Mouse (Mus musculus) adrenal gland, postnatal 0 days (tissue): ENCODE results near the gene Pou2f2. TPM values are rescaled to one million over a fixed set of nuclear protein-coding genes. Genes with fewer than 3 reads are reported as not detected.

Experiments
- microRNA-seq: library from miRNA; unstranded; fragments of <30 nt; microRNA quantifications from one replicate; pipeline ENCODE4, GENCODE M21; 2016; ENCODE audit warnings: borderline replicate concordance; ENCODE audit not compliant: insufficient number of aligned reads
- polyA plus RNA-seq: library from polyadenylated mRNA; unstranded; fragments of >200 nt; fragmentation: Nextera tagmentation; extraction: Ambion mirVana; gene quantifications from 2 replicates; pipeline ENCODE4 v1.2.1, GENCODE M21; 2015

The Pou2f2 gene
- polyA plus RNA-seq, result 4.9 and 12.6 TPM in 2 replicates

GRCm38 (mm10) chr7:25179606-25180161, at the start of gene Pou2f2:
TSS of gene Pou2f2 (minus strand) at chr7:25179726.

DNA sequence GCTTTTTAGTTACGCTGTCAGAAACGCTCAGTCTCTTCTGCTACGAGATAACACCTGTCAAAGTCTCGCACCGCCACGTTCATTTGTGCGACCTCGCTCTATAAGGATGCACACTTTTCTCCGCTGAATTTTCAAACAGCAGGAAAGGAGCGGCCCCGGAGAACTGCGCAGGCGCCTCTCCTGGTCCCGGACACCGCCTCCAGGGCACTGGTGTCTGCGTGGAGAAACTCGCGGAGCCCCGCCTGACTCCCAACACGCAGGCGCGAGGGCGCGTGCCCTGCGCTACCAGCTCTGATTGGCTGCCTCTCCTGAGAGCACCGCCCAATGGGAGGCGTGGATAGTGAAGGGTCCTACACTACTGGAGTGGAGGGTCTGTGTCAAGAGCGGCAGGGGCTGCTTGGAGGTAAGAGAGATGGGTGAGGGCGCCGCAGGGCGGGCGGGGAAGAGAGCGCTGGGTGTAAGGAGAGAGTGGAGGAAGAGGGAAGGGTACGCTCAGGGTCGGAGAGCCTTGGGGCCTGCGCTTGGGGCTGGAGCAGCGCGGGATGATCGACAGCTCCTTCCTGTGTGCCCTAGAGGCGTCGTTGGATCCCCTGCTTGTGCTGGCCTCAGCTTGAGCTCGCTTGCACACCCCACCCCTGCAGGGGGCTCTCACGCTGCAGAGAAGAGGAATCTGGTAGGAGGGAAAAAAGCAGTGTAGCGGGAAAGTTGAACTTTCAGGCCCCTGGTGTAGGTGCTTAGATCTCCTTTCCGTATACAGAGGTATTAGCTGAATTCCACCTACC, 41.8 kb upstream of the Pou2f2 start, which contains the start of gene Zfp526:
Gene Zfp526 (plus strand): TSS at position 324 of the 782 bp plus-strand sequence.

GRCm38 (mm10) chr7:25220457-25221101, 41.1 kb upstream of the Pou2f2 start, which contains the start of gene Dedd2:
TSS of gene Dedd2 (minus strand) at chr7:25220615.

GRCm38 (mm10) chr7:25071979-25072715, 107.4 kb downstream of the Pou2f2 start, which contains the start of the genes Grik5 and Zfp574:
TSS of gene Grik5 (minus strand) at chr7:25072346.
TSS of gene Zfp574 (plus strand) at chr7:25072567.

Small RNA genes within 50 kb of the gene (microRNA-seq; reads per million reads assigned to microRNA genes)
- gene Mir6537 (not detected), gene Mir7048 (not detected)

Other genes starting within 250 kb of the Pou2f2 start
- gene Gm4881, start 235.2 kb downstream of the Pou2f2 start, polyA plus RNA-seq, result not detected in 2 replicates
- 474 and 646 TPM in 2 replicates for gene Rabac1, start 207.0 kb downstream of the Pou2f2 start, polyA plus RNA-seq
- gene Atp1a3, start 173.8 kb downstream of the Pou2f2 start, polyA plus RNA-seq, result 55.3 and 60.0 TPM in 2 replicates
- 4.1 and 5.5 TPM in 2 replicates for gene Grik5, start 107.4 kb downstream of the Pou2f2 start, polyA plus RNA-seq
- gene Zfp574, start 107.2 kb downstream of the Pou2f2 start, polyA plus RNA-seq, result 14.3 and 18.7 TPM in 2 replicates
- gene Dedd2, start 40.9 kb upstream of the Pou2f2 start, polyA plus RNA-seq, result 12.6 and 13.3 TPM in 2 replicates
- gene Zfp526, start 41.7 kb upstream of the Pou2f2 start, polyA plus RNA-seq, result 1.5 and 2.4 TPM in 2 replicates
- 8.4 and 10.2 TPM in 2 replicates for gene Gsk3a, start 58.1 kb upstream of the Pou2f2 start, polyA plus RNA-seq
- gene Erf, start 71.0 kb upstream of the Pou2f2 start, polyA plus RNA-seq, result 7.6 and 8.3 TPM in 2 replicates
- 21.1 and 23.1 TPM in 2 replicates for gene Cic, start 88.0 kb upstream of the Pou2f2 start, polyA plus RNA-seq
- gene Pafah1b3, start 118.3 kb upstream of the Pou2f2 start, polyA plus RNA-seq, result 102 and 162 TPM in 2 replicates
- 0.13 TPM in 1 of 2 replicates, not detected in the other for gene Prr19, start 121.7 kb upstream of the Pou2f2 start, polyA plus RNA-seq
- gene Tmem145, start 126.4 kb upstream of the Pou2f2 start, polyA plus RNA-seq, result 3.8 and 7.2 TPM in 2 replicates
- gene Megf8, start 137.4 kb upstream of the Pou2f2 start, polyA plus RNA-seq, result 7.3 and 8.4 TPM in 2 replicates
- gene Cnfn, start 190.0 kb upstream of the Pou2f2 start, polyA plus RNA-seq, result 0.87 and 12.3 TPM in 2 replicates
- 12.9 and 34.8 TPM in 2 replicates for gene Lipe, start 219.0 kb upstream of the Pou2f2 start, polyA plus RNA-seq
- gene Cxcl17, start 233.2 kb upstream of the Pou2f2 start, polyA plus RNA-seq, result 0.43 TPM in 1 of 2 replicates, not detected in the other